Mouse (Mus musculus) ES-E14 (cell line): ENCODE measurements at regions not wholly inside any gene's neighbourhood (a gene's known extent, or its start where the extent isn't known, plus 50 kb on each side); places are given as distances from the start of the nearest gene placed in this dataset.

Source experiments
- CHD2 ChIP-seq: IDR thresholded peaks from 2 replicates; pipeline ENCODE4 v1.6.1; 2014; ENCODE audit warnings: mild to moderate bottlenecking, low read depth, low read length, inconsistent platforms
- HCFC1 ChIP-seq: IDR thresholded peaks from 2 replicates; pipeline ENCODE4 v1.6.1; 2012; ENCODE audit warnings: low read length, inconsistent platforms, borderline replicate concordance; ENCODE audit not compliant: insufficient read depth
- ZC3H11A ChIP-seq: IDR thresholded peaks from 2 replicates; pipeline ENCODE4 v1.6.1; 2012; ENCODE audit warnings: low read depth, mild to moderate bottlenecking, inconsistent platforms, low read length, borderline replicate concordance
- ZNF384 ChIP-seq: IDR thresholded peaks from 2 replicates; pipeline ENCODE4 v1.6.1; 2012; ENCODE audit warnings: low read depth, low read length, inconsistent platforms

DNA sequence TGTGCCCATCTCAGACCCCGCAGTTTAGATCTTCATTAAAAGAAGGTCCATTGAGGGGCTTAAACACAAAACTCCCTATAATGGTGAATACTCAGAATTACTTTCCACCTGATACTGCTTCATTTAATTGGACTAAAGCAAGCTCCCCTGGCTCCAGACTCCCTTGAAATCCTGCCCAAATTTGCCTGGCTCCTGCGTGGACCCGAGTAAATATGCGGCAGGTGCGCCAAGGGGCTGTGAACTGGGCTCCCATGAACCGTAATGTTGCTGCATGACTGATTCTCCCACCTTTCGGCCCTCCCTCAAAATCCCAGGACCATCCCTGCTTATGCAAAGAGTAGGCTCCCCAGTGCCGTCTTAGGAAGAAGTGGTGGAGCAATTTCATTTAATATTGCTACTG is 573.7 kb downstream of the Ccdc171 start:
- TF ChIP-seq CHD2: no peak
- no peak for TF ChIP-seq ZC3H11A
- no peak for TF ChIP-seq ZNF384
- TF ChIP-seq HCFC1: no peak
